ENCODE assay signal across 7 mouse cellular contexts in the genomic region with DNA sequence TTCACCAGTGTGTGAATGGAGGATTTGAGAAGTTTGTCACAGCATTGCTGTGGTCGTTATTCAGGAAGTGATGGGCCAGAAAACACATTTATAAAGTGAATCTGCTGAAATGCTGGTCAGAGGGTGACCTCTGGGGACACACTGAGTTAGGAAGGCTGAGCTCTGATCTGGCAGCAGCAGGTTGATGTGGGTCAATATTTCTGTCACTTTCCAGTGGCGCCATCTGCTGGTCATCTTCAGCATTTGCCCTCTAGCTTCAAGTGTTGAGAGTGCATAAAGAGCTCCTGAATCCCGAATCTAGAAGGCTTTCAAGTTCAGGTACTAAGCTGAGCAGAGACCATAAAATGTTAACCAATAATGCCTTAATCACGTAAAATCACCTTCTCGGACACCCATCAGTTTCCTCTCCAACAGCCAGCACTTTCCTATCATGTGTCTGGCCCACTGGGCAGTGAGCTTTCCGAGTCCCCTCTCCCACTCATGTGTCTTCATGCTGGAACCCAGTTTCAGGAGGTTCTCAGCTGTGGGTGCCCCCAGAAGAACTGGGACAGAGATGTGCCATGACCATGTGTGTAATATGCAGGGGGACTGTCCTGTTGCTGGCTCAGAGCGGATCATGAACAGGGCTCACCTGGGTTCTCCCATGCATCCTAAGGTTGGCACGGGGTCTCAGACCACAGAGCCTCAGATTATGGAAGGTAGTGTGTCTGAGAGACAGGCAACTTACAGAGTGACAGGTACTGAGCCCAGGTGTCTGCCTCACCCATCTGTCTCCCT.
DNase-seq lines count a peak whose midpoint lies in the region; ATAC-seq and TF ChIP-seq lines count a peak whose summit lies in the region.

No protein-coding gene starts in this region.

- H3K4me3 ChIP-seq in MEL (ENCODE audit: control insufficient read depth in 1 of 2, insufficient read depth in 1 of 2, low read depth in 2 of 2, low read length in 2 of 2), result no peak overlapping the region
- no peak overlapping the region for H3K4me3 ChIP-seq in embryonic facial prominence, embryonic 14.5 days (ENCODE audit: low read depth, low read length)

- peak; percentile 94 for TF ChIP-seq RAD21 in MEL (IDR thresholded peaks at IDR 0.05; ENCODE audit: low read depth, low read length)

- 49% methylated on average over 7 of the region's 8 CpGs for WGBS in embryonic facial prominence, embryonic 14.5 days

- intact Hi-C loops in heart, postnatal 14 days (cut with DNase I), result loop anchor here (1.0 to 10.0 kb wide), 3 partner anchors 95 to 227 kb away; a partner anchor contains a TSS

- no peaks in the 10 kb centered on the region for H3K27me3 ChIP-seq in MEL (ENCODE audit: control insufficient read depth in 1 of 2, insufficient read depth in 2 of 2, low read length in 2 of 2)
- H3K27me3 ChIP-seq in embryonic facial prominence, embryonic 14.5 days (replicated peaks; ENCODE audit: control insufficient read depth, insufficient read depth, low read length), result no peaks in the 10 kb centered on the region

- no peak overlapping the region for H3K27ac ChIP-seq in MEL (ENCODE audit: control insufficient read depth, low read depth, low read length)
- H3K27ac ChIP-seq in embryonic facial prominence, embryonic 14.5 days (replicated peaks; ENCODE audit: low read depth, low read length), result no peak overlapping the region

- no peaks in the 10 kb centered on the region for H3K4me1 ChIP-seq in MEL (ENCODE audit: control insufficient read depth in 1 of 2, insufficient read depth in 2 of 2, low read length in 2 of 2)
- H3K4me1 ChIP-seq in embryonic facial prominence, embryonic 14.5 days (ENCODE audit: control insufficient read depth, insufficient read depth, low read length), result no peaks in the 10 kb centered on the region

- DNase-seq in MEL (ENCODE audit: low read depth, low spot score), result peak; percentile 82
- peak; percentile 87 for DNase-seq in adrenal gland, postnatal 14 days
- DNase-seq in embryonic facial prominence, embryonic 14.5 days (ENCODE audit: low spot score), result peak; percentile 80
- peak; percentile 78 to 85 for DNase-seq in heart, postnatal 14 days
- DNase-seq in layer of hippocampus, adult 9-10 months (ENCODE audit: low spot score), result peak; percentile 79
- DNase-seq in lung, postnatal 36 days, result peak; percentile 89
- peak; percentile 55 for DNase-seq in right cerebral cortex, postnatal 25 days

- TF ChIP-seq EP300 in MEL (IDR thresholded peaks at IDR 0.05; ENCODE audit: low read depth in 1 of 2, low read length in 2 of 2), result no peak

- no peak for ATAC-seq in embryonic facial prominence, embryonic 14.5 days (ENCODE audit: low read depth)

- peak; percentile 85 to 97 (median 92) for TF ChIP-seq CTCF in MEL (IDR thresholded peaks at IDR 0.05 in 2 of 3, conservative IDR thresholded peaks at IDR 0.05 in 1 of 3; ENCODE audit: control insufficient read depth in 1 of 3, insufficient read depth in 1 of 3, low read depth in 2 of 3, low read length in 3 of 3, poor library complexity in 1 of 3, severe bottlenecking in 1 of 3)

- TF ChIP-seq POLR2A in MEL (IDR thresholded peaks at IDR 0.05; ENCODE audit: control insufficient read depth in 1 of 2, insufficient read depth in 1 of 2, low read depth in 1 of 2, low read length in 2 of 2, poor library complexity in 1 of 2), result no peak

- H3K4me2 ChIP-seq in embryonic facial prominence, embryonic 14.5 days (ENCODE audit: low read depth, low read length), result no peak overlapping the region

- no peaks in the 10 kb centered on the region for H3K79me2 ChIP-seq in MEL (ENCODE audit: control insufficient read depth, insufficient read depth, low read length, poor library complexity)

- no peaks in the 10 kb centered on the region for H3K36me3 ChIP-seq in MEL (ENCODE audit: control insufficient read depth in 1 of 2, insufficient read depth in 2 of 2, low read length in 2 of 2)
- no peaks in the 10 kb centered on the region for H3K36me3 ChIP-seq in embryonic facial prominence, embryonic 14.5 days (ENCODE audit: control insufficient read depth, insufficient read depth, low read length)

- no peak overlapping the region for H3K9ac ChIP-seq in MEL (ENCODE audit: control insufficient read depth, low read depth, low read length, poor library complexity, severe bottlenecking)
- no peak overlapping the region for H3K9ac ChIP-seq in embryonic facial prominence, embryonic 14.5 days (ENCODE audit: low read depth, low read length)

- H3K9me3 ChIP-seq in MEL (replicated peaks; ENCODE audit: insufficient read depth, low read length), result no peaks in the 10 kb centered on the region
- no peaks in the 10 kb centered on the region for H3K9me3 ChIP-seq in embryonic facial prominence, embryonic 14.5 days (ENCODE audit: control insufficient read depth, low read length)

TF ChIP-seq in MEL, 35 proteins besides CTCF, POLR2A, EP300 and RAD21:
- TF ChIP-seq ZC3H11A (IDR thresholded peaks at IDR 0.05; ENCODE audit: low read depth, low read length) (peak; percentile 95), SIN3A (IDR thresholded peaks at IDR 0.05; ENCODE audit: low read length) (0 out of 2 replicates have a peak, but pooled peaks have one; percentile 48), SMC3 (IDR thresholded peaks at IDR 0.05; ENCODE audit: low read depth, low read length) (peak; percentile 97), POLR2AphosphoS5 (IDR thresholded peaks at IDR 0.05; ENCODE audit: borderline replicate concordance, low read depth, low read length) (no peak), HCFC1 (IDR thresholded peaks at IDR 0.05; ENCODE audit: low read depth, low read length) (no peak)
